Mouse (Mus musculus) bone marrow, adult 2 months (tissue): Measurements from ENCODE around the gene Tnpo1.

Experiments
- CTCF ChIP-seq: fragments of 200-500 bp; IDR thresholded peaks from 2 replicates; pipeline ENCODE4 v1.5.1; 2011; ENCODE audit warnings: low read length, control low read depth; ENCODE audit not compliant: control insufficient read depth, insufficient read depth
- POLR2A ChIP-seq: fragments of 200-500 bp; IDR thresholded peaks from 2 replicates; pipeline ENCODE4 v1.6.1; 2011; ENCODE audit warnings: low read depth, mild to moderate bottlenecking, control low read depth, low read length, borderline replicate concordance; ENCODE audit not compliant: control insufficient read depth

GRCm38 (mm10) chr13:98890137-98890870 is 35.9 kb downstream of the Tnpo1 start:
- TF ChIP-seq POLR2A (no peak), CTCF (no peak)
